Mouse (Mus musculus) mature B cell (primary cell): ENCODE measurements around the gene AU018091.
"Not testable (repeated sequence)": the region's sequence is repeated elsewhere in the genome, so short reads cannot be mapped to it uniquely, and the experiment has no call there.

Source experiments
- in situ Hi-C: fragments of 300-500 bp; cut with MboI; formaldehyde crosslinking; loops from 2 replicates; pipeline ENCODE4 v1.14.3; 2019

AU018091 gene

DNA sequence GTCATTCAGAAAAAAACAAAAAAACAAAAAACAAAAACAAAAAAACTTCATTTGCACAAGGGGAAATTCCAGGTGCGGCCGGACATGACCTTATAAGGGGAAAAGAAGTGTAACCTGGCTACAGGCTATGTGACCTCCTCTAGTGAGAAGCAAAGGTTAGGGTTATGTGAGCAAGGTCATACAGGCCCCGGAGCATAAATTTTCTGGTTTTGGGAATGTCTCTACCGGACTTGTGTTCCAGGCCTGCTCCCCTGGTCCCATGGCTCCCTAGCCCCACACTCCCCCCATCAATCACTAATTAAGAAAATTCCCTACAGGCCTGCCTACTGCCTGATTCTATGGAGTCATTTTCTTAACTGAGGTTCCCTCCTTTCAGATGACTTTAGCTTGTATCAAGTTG lies 2.7 kb downstream of the AU018091 start:
- in situ Hi-C loops = no loop called here

DNA sequence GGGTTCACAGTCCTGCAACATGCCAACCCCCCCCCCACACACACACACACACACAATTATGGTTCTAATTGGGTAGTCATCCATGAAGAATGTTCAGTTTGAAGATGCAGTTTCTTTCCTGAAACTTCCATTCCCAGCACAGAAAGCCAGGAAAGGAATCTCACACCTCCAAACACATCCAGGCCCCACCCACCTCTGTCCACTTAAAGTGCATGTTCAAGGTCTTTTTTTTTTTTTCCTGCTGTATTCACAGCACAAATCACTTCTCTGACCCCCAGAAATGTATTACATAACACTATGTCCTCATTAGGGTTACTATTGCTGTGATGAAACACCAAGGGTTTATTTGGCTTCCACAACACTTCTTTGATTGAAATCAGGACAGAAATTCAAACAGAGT lies 4.0 kb downstream of the AU018091 start:
- in situ Hi-C loops = no loop called here

GRCm38 (mm10) chr7:3164381-3164780 lies 4.6 kb downstream of the AU018091 start:
- in situ Hi-C loops = no loop called here

- in situ Hi-C loops = no loop called here
Observed at GRCm38 (mm10) chr7:3150376-3150775, 18.6 kb downstream of the AU018091 start.

DNA sequence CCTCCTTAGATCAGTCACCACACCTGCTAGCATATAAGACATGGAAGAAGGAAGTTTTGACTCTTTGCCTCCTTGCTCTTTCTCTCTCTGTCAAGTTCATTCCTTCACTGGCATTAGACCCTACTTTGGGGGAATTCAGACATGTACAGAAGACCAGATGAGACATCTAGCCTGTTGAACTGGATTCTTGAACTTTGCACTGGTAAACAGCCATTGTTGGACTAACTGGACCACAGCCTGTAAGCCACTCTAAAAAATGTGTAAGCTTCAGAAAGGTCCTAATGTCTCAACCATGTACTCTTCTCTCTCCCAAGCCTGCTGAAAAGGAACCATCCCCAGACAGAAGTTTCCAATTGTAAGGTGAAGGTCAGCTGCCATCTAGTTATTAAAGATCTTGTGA lies 22.9 kb downstream of the AU018091 start:
- in situ Hi-C loops = no loop called here

DNA sequence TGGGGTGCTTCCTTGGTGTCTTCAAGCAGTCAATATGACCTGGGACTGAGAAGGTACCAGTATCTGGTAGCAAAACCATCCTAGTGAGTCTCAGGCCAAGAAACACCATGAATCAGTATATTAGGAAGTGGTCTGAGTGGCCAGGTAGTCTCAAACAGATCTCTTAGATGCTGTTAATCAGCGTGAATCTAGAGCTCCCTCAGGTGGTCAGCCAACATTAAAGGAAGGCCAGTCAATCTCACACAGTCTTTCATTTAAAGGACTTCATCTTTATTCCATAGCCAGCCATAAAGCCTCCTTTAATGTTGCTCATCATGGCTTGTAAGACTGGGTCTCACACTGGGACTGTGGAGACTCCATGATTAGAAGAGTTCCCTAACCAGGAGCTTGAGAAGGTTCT lies 25.7 kb downstream of the AU018091 start:
- in situ Hi-C loops = no loop called here

DNA sequence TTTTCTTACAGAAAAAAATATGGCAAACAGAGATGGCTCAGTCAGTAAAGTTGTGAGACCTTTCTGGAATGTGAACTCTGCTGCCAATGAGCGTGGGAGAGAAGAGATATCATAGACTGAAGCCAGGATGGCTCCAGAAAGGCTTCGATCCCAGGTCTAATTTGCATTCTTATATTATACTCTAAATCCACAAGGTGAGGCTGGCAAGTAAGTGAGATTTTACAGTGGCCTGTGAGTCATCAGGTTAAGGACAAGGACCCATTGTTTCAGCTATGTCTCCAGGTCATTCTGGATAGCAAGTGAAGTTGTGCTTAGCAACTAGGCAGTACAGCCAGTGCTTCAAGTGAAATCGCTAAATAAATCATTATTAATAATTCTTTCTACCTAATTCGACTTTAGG lies 33.4 kb downstream of the AU018091 start:
- in situ Hi-C loops = no loop called here

DNA sequence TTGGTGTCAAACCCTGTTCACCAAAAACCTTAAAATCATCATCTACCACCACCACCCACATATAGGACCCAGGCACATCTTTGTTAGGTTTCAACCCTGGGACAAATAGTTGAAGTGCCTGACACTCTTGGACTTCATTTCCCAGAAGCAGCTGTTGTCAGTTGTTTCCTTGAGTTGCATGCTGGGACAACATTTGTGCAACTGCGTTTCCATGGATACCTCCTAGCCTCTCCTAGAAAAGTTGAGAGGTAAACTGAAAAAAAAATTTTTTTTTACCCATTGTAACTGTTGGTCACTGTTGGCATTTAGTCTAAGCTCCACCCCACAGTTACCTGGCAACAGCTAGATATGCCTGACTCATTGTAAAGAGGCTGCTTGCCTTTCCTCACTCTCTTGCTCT lies 34.3 kb downstream of the AU018091 start:
- in situ Hi-C loops = no loop called here

DNA sequence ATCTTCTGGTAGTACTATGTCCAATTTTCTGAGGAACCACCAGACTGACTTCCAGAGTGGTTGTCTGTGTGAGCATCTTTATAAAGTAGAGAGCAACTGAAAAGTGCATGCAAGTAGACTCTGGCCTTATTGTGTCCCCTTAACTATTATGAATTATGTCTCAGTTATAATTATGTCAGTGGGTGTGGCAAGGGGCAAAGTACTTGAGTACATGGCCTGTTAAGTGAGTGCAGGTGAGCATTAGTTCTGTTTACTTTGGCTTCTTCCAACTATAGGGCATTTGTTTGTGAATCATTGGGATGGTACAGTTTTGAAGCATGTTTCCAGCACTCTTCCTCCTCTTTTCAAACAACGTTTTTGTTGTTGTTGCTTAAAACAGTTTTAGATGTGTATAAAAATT lies 38.7 kb downstream of the AU018091 start:
- in situ Hi-C loops = no loop called here

DNA sequence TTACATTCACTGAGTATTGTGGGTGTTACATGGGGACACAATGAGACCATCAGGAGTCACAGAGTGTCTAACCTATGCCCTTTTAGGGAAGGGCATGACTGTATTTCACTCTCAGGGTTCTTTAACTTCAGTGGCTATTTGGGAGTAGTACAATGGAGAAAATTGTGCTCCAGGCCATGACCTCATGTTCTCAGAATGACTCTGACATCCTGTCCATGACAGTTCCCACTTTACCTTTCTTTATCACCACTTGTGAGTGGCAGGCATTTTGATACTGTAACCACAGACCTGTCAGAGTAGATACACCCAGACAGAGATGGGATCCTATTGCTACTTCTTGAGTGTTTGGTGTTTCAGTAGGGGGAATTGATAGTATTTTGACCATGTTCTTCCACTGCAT lies 40.4 kb downstream of the AU018091 start:
- in situ Hi-C loops = not testable (repeated sequence)

DNA sequence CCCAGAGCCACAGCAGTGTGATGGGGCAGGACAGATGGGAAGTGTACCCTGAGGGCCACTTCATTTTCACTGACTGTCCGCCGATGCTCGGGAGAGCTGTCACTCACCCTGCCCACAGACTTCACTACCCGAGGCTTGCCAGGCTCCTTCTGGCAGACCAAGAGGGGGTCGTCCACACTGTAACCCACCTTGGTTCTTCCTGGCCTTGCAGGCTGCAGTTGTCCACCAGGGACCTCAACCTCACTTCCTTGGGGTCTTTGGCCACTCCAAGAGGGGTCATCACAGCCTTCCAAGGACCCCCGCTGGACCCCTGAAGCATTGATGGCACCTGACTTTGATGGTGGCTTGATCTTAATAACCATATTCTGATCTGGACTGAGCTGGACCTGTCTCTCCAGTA lies 57.8 kb downstream of the AU018091 start:
- in situ Hi-C loops = not testable (repeated sequence)

- in situ Hi-C loops = not testable (repeated sequence)
Observed at GRCm38 (mm10) chr7:3106516-3107077, 62.4 kb downstream of the AU018091 start.
